Mouse (Mus musculus) heart, postnatal 25 days (tissue): ENCODE measurements around the gene Gp9. TPM values are rescaled to one million over a fixed set of nuclear protein-coding genes. Genes with fewer than 3 reads are reported as not detected.

Experiments used
- DNase-seq: peaks from one replicate; pipeline ENCODE4 v3.0.0; 2022; ENCODE audit warnings: low spot score
- intact Hi-C: fragments of 180-260 bp; cut with DNase I; formaldehyde crosslinking; loops from one replicate; pipeline ENCODE4 v1.15.1; 2025
- total RNA-seq, 2 experiments: library from RNA; stranded (reverse); gene quantifications; 2 replicates each; pipeline ENCODE4 v1.2.3; 2021

The Gp9 gene
- total RNA-seq, 2 experiments from 2014 or later: 0.78 to 1.2 TPM

DNA sequence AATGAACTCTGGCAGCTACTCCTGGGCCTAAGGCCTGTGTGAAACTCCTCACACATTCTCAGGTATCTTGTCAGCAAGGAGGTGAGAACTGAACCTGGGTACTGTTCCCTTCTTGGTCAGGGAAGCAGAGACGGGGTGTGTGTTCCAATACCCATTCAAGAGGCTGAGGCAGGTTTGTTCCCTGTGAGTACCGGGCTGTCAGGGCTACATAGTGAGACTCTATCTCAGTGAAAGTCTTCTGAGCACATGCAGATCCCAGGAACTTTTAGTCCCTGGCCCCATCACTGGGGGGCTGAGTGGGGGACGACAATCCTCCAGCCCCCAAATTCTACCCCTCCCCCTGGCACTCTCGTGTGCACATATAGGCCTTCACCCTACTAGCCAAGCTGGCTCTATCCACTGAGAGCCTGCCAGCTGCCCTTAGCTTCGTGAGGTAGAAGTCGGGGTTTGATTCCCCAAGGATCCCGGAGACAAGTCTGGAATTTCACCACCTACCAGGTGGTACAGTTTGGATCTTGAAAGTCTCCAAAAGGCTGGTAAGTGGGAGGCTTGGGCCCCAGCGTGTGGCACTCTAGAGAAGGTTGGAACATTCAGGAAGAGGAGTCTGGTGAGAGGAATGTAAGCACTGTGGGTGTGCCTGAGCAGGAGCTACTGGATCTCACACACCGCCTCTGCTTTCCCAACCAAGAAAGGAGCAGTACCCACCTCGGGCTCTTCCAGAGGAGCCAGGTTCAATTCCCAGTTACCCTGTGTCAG lies 2.9 kb downstream of the Gp9 start:
- intact Hi-C loops: no loop called here
- DNase-seq: no peak

DNA sequence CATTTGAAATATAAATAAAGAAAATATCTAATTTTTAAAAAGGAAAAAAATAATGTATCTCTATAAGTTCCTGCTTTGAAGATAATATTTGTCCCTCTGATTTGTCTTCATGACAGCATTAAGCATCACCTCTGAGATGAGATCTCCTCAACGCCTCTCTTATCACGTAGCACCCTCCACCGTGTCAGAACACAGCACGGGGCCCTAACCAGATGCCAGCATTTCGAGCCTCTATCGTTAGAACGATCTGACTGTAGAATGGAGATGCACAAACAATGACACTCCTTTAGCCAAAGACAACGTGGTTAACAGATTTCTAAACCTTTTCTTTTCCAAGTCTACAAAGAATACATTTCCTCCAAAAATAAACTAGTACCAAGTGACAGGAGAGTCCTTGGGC lies 6.2 kb downstream of the Gp9 start:
- intact Hi-C loops: no loop called here
- DNase-seq: no peak

DNA sequence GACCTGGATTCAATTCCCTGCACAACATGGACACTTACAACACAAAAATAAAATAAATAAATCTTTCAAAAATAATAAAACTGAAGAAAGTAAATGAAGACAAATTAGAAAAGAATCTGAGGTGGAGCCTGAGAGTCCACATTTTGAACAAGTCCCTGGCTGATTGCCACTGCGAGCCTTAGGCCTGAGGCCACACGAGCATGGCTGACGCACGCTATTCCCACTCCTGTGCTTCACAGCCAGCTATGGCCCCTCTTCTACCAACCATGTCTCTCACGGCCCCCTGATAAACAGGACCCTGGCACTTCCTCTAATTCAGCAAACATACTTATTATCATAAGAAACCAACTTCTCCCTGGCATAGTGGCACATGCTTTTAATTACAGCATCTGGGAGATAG lies 8.7 kb downstream of the Gp9 start:
- no peak for DNase-seq
- intact Hi-C loops: no loop called here

DNA sequence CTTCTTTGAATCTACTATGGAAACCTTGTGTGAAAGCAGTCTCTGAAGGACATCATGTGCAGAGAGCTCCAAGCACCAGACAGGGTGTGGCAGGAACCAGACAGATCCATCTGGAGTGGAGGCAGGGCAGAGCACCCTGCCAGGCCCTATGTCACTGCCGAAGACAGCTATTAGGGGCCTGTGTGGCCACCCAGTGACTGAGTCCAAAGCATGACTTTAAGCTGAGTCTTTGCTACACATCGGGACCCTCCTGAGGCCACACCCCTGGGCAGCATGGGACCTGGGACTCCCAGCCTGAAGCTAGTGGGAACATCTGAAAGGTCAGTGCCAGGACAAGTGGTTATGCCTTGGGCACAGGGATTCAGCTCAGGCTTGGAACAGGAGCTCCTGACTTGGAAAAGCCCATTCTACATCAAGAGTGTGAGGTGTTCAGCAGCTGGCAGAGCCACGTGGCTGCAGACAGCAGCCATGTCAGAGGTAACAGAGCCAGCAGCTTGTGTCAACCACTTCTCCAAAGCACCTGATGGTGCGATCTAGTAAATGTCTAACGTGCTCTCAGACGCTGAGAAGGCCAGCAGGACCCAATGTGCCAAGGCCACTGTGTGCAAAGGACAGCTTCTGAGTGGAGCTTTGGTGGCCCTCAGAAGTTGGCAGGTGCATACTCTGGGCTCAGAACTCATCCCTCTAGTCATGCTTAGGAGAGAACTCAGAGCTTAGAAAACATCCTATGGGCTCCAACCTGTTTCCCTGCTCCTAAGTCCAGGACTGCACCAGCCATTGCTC lies 9.4 kb downstream of the Gp9 start:
- DNase-seq: peak; percentile 38
- intact Hi-C loops: no loop called here

DNA sequence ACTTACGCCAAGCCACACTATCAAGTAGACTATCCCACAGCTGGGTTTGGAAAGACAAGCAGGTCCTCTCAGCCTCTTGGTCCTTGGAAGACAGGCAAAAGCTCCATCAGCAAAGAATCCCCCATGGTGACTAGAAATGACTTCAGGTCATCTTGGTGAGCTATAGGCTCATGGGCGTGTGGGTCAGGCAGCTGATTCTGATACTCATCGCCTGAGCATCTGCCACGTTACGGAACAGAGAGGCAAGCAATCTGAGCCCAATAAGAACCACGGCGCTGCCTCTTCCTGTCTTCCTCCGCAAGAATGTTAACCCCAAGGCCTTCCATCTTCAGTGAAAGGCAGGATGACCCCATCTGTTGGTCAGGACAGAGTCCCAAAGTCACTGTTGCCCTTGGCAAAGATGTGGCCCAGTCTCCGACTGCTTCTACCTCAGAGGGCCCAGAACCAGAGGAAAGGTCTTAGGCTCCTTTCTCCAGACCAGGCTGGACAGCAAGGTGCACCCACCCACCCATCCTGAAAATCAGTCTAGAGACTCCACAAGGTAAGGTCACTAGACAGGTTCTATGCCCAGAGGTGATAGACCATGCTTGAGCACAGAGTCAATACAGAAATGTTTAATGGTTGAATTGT lies 10.5 kb downstream of the Gp9 start:
- intact Hi-C loops: no loop called here

DNA sequence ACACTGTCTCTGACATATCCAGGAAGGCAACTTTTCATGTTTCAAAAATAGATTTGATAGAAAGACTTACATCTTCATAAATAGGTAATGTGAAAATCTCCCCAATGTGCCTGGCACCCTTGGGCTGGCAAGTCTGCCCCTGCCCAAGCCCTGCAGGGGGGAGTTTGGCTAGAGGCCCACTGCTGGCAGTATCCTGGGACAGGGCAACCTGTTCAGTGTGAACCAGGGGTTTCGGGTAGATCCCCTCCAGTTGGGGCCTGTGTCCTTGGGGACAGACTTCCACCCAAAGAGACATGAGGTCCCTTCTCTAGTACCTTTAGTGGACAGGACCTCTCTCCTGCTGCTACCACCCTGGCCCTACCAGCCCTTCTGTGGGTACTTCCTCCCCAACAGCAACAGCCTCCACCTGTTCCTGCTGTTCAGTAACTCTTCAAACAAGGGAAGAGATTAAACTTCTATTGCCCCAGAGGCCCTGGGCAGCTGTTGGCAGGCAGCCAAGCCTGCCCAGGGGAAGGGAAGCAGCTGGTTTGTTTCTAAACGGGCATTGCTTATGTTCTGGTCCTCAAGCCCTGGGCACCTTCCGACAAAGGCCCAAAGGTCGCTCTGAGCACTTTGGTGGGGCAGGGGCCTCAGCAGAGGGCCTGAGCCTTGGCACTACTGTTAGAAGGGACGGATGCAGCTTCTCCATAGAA lies 11.2 kb downstream of the Gp9 start:
- intact Hi-C loops: no loop called here
- no peak for DNase-seq

More for the DNA sequence above, 10.5 kb downstream of the Gp9 start:
- no peak for DNase-seq

DNA sequence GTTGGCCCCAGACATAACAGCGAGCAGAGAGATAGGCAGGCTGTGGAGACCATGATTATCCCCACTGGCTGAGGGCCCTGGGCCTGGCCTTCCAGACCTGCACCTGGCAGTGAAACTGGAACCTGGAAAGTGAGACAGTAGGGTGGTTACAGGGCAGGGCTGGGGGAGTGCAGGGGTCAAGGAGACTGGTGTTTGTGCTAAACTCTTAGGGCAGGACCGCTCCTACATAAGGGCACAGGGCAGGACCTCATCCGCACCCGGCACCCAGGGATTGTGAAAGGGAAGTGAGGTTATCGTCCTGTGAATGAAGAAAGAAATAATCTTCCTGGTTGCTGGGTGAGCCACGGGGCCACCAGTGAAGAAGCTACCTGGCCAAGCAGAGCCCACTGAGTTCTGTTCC lies 11.9 kb downstream of the Gp9 start:
- DNase-seq: no peak
- intact Hi-C loops: no loop called here

DNA sequence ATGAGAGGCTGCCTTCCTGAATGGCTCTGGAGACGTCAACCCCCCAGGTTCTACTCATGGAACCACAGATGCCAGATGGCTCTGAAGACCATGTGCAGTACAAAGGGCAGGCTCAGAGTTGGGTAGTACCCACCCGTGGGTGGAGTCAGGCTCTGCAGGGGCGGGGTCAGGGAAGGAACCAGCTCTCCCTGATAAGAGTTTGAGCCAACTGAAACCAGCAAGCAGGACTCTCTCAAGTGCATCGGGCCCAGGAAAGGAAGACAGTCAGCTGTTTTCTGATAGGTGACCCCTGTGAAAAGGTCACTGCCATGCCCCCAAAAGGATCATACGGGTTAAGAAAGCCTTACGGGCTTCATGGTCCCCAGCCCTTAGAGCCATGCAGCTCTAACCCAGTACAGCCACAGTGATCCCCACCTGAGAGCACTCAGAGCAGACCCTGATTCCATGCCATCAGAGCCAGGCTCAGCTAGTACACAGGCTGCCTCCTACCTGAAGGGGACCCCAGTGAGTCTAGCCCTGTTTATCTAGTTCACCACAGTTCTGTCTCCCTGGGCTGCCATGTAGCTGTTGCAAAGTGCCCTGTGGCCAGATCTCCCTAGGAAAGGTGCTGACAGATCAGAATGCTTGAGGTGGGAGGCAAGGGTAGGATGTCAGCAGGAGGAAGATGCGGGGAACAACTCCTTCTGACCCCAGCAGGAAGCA lies 13.1 kb downstream of the Gp9 start:
- no peak for DNase-seq
- intact Hi-C loops: no loop called here

DNA sequence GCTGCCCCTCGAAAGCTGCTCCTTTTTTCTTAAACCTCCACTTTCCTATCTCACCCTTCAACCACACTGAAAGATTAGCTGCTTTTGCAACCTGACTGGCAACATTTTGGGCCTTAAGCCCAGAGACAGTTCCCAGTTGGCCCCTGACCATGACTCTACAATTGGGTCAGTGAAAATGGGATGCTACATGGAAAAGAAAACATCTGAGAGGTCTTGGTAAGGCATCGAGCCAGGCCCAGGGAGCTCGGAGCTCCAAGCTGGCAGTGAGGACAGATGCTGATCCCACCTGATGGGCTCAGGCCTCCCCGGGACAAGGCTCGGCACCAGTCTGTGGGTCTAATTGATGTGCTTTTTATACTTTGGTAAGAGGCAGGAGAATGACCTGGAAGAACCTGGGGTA lies 14.0 kb downstream of the Gp9 start:
- DNase-seq: no peak
- intact Hi-C loops: no loop called here

DNA sequence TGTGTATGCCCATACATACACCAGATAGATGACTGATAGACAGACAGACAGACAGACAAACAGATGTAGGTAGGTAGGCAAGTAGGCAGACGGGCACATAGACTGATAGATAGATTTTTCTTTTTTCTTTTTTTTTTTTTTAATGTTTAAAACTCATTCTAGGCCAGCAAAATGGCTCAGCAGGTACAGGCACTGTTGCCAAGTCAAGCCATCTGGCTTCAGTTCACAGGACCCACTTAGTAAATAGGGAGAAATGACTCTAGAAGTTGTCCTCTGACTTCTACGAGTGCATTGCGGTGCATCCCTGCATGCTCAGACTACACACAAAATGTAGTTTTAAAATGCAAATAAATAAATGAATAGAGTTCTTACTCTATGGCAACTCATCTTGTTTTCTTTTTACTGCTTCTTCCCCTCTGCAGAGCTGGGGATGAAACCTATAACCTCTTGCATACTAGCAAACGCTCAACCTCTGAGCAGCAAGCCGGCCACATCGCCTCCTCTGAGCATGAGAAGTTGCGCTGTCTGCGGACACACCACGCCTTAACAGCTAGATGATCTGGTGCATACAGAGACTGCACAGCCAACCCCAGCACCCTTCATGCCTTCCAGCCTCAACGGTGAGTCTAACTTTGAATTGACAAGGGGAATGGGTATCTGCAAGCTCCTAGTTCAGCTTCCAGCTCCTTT lies 16.1 kb downstream of the Gp9 start:
- DNase-seq: no peak
- intact Hi-C loops: no loop called here

DNA sequence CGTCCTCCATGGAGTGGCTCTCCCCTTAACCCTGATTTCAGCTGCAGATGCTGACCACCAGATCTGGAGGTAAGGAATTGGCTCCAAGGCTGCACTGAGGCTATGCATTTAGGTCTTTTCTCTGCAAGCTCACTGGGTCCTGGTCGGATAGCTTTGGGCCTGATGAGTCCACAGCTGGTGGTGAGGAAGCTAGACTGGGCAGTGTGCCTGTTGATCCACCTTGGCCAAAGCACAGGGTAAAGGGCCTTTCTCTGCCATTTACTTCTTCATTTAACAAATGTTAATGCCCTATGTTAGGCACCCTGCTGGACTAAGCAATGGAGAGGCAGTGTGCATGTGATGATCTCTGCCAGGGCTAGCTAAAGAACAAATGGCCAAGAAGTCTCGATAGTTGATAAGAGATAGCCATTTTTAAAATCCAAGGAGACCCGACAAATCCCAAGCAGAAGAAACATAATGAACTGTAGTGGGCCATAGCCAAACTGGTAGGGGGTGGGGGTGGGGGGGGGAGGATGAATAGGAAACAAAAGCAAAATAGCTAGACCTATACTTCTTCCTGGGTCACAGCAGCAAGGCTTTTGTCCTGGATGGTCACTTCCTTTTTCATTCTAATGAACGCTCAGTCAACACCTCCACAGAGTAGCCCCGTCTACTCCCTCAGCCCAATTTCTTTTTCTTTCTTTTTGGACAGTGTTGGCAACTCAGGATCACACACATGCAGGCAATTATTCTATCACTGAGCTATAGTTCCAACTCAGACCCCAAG lies 17.7 kb downstream of the Gp9 start:
- DNase-seq: no peak
- intact Hi-C loops: no loop called here

DNA sequence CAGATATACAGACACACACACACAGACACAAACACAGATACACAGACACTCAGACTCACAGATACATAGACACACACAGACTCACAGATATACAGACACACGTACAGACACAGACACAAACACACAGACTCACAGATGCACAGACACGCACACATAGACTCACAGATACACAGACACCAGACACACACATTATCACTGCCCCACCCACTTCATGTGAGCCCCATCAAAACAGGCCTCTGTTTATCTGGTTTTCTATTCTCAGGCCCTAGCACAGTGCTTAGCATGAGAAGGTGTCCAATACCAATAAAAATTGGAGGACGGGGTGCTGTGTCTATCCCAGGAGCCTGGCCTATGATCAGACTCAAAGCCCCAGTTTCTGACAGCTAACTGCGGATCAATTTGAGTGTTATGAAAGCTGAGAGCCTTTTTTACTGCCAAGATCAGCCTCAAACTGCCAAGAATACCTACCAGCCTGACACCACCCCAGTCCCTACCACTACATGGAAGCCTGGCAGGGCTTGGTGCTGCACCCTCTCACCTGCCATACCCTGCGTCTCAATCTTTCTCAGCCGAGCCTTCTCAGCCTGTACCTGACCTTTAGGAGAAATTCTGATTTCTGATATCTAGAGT lies 18.5 kb downstream of the Gp9 start:
- DNase-seq: no peak
- intact Hi-C loops: no loop called here

DNA sequence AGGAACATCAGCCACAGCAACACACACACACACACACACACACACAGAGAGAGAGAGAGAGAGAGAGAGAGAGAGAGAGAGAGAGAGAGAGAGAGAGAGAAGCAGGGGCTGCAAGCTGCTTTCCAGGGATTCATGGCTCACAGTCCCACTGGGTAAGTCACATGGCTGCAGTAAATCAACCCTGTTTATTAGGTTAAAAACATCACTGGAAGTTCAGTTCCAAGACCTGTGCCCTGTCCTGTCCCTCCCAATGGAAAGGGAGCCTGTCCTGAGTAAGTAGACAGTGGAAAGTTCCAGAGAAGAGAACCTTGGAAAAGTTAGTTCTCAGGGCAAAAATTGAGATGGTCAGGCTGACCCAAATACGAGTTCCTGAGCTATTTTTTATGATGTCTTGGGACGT lies 19.4 kb downstream of the Gp9 start:
- intact Hi-C loops: no loop called here
- DNase-seq: no peak

DNA sequence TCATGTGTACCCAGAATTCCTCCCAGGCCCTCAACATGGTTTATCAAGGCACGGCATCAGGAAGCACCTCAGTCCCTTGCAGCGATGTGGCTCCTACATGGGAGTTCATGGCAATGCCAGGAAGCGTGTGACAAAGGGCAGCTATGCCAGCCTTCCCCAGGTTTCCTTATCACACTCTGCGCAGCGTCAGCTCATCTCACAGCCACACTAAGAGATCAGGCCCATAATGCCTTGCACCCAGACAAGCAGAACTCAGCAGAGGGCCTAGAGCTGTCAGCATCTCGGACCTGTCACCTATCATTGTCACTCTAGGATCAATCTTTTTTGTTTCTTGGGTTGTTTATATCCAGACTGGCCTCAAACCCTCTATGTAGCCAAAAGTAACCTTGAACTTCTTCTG lies 21.7 kb downstream of the Gp9 start:
- no peak for DNase-seq
- intact Hi-C loops: no loop called here

DNA sequence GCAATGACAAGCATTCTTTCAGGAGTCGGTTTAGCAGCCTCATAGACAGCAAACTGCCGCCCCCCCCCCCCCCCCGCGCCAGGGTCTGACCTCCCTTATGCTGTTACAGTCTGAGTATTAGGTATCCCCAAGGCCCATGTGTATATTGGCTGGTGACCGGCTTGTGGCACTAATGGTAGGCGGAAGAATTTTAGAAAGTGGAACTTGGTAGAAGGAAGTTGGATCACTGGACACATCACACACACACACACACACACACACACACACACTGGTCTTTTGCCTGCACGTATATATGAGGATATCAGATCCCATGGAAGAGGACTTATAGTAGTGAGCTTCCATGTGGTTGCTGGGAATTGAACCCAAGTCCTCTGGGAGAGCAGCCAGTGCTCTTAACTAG lies 24.6 kb downstream of the Gp9 start:
- no peak for DNase-seq
- intact Hi-C loops: no loop called here

DNA sequence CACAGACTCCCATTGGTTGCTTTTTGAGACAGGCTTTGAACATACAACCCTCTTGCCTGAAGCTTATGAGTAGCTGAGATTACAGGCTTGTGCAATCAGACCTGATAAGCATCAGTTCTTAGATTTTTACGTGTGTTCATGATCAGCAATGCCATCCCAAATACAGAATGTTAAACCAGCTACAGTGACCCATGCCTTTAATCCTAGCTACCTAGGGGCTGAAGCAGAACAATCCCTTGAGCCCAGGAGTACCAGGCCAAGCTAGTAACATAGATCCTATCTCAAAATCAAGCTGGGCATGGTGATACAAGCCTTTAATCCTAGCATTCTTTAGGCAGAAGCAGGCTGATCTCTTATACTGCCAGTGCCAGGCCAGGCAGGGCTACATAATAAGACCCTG lies 26.2 kb downstream of the Gp9 start:
- no peak for DNase-seq
- intact Hi-C loops: no loop called here

DNA sequence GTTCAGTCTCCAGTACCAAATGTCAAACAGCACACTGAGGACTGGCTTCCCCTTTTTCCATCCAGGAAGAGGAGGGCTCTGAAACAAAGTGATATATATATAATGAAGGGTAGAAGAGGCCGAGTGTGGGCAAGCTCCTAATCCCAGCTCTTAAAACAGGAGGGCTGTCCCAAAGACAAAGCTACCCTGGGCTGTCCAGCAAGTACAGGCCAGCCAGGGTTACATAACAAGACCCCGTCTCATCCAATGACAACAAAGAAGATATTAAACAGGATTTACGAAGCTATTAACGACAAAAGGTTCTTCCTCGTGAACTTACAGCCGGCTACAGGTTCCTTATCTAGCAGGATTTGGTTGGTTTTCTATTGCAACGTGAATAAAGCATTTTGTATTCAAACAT lies 27.0 kb downstream of the Gp9 start:
- DNase-seq: no peak
- intact Hi-C loops: no loop called here

DNA sequence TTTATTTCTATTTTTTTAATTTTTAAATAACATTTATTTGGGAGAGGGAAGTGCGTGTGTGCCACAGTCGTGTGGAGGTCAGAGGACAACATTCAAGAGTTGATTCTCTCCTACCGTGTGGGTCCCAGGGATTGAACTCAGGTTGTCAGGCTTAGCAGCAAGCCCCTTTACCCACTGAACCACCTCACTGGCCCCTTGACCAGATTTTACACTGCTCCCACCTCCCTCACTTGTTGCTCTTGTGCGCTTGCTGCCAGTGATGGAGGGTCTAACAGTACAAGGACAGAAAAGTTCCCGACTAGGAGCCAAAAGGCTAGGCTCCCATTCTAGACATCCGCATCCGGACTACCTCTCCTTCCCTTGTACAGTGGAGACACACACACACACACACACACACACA lies 27.6 kb downstream of the Gp9 start:
- DNase-seq: no peak

More for the DNA sequence above, 27.6 kb downstream of the Gp9 start:
- intact Hi-C loops: no loop called here
